Mouse (Mus musculus): ENCODE data around the gene Eya2.

DNA sequence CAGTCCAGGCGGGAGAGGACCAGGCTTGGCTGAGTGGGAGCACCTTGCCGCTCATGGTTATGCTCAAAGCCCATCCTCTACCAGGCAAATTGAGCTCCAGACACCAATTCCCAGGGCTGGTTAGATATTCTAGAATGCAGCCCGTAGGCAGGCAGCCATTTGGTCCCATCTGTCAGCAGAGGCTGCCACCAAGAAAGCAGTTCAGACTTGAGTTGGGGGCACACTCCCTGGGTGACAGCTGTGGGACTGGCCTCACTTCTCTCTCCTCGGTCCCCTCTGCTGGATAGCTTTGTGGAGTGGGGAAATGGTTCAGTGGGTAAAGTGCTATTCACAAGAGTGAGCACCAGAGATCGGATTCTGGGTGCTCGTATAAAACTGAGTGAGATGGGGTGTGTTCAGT, 32.0 kb downstream of the Eya2 start:
- TF ChIP-seq CTCF (IDR thresholded peaks at IDR 0.05; ENCODE audit: low read depth, low read length) = no peak
- TF ChIP-seq POLR2A (IDR thresholded peaks at IDR 0.05; ENCODE audit: extremely low read depth, insufficient read depth, low read length) = no peak

Data from liver, adult 2 months (tissue).